Mouse (Mus musculus) lung, adult 2 months (tissue): Measurements from ENCODE around the gene Dolk.

Source experiments
- CTCF ChIP-seq: fragments of 200-500 bp; IDR thresholded peaks from 2 replicates; pipeline ENCODE4 v1.5.1; 2011; ENCODE audit warnings: mild to moderate bottlenecking, low read length, control low read depth; ENCODE audit not compliant: insufficient read depth
- POLR2A ChIP-seq: fragments of 200-500 bp; IDR thresholded peaks from 2 replicates; pipeline ENCODE4 v1.6.1; 2011; ENCODE audit warnings: low read depth, mild to moderate bottlenecking, control low read depth, low read length, borderline replicate concordance; ENCODE audit errors: extremely low read depth

DNA sequence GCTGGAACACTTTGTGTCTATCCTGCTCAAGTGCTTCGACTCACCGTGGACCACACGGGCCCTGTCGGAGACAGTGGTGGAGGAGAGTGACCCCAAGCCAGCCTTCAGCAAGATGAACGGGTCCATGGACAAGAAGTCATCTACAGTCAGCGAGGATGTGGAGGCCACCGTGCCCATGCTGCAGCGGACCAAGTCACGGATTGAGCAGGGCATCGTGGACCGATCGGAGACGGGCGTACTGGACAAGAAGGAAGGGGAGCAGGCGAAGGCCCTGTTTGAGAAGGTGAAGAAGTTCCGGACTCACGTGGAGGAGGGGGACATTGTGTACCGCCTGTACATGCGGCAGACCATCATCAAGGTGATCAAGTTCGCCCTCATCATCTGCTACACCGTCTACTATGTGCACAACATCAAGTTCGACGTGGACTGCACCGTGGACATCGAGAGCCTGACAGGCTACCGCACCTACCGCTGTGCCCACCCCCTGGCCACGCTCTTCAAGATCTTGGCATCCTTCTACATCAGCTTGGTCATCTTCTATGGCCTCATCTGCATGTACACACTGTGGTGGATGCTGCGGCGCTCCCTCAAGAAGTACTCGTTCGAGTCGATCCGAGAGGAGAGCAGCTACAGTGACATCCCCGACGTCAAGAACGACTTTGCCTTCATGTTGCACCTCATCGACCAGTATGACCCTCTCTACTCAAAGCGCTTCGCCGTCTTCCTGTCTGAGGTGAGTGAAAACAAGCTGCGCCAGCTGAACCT is 30.3 kb downstream of the Dolk start:
- no peak for TF ChIP-seq POLR2A
- TF ChIP-seq CTCF: no peak
